Mouse (Mus musculus) cerebellum, postnatal 10 days (tissue): ENCODE results near the gene Mfrp.

Source experiments
- DNase-seq, 2 experiments: peaks; one replicate each; pipeline ENCODE4 v3.0.0; 2021; ENCODE audit warnings: mixed read lengths in 2 of 2

Gene Mfrp

GRCm38 (mm10) chr9:44078955-44079756 is 22.4 kb upstream of the Mfrp start:
- DNase-seq, result peak; percentile 91 to 95

DNA sequence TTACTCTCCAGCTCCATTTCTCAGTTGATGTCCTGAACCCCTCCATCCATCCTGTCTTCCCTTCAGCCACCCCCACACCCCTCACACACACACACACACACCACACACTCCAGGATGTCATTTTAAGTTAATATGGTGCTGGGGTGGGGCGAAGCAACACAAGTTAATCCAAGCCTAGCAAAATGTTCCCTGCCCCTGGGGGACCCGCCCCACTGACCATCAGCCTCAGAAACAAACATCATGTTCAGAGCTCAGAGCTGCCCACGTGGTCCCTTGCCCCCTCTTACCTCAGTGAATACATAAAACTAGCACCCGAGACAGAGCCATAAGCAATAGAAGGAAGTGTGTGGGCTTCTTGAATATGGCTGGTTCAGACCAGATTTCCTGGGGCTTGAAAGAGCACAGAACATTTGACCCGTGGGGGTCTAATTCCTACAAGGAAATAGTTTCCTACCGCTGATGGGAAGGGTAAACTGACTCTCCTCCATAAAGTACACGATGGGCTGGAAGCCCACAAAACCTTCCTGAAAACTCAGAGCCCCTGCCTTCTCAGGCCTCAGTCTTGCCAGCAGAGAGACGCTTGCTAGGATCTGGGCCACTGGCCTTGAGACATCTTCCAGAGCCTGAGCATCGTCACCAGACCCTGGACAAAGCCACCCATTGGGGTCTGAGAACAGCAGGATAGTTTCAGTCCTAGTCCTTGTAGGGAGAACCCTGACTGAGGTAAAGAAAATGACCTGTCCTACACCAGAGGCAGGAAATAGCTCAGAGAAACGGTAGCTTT is 21.3 kb upstream of the Mfrp start:
- DNase-seq, result no peak

DNA sequence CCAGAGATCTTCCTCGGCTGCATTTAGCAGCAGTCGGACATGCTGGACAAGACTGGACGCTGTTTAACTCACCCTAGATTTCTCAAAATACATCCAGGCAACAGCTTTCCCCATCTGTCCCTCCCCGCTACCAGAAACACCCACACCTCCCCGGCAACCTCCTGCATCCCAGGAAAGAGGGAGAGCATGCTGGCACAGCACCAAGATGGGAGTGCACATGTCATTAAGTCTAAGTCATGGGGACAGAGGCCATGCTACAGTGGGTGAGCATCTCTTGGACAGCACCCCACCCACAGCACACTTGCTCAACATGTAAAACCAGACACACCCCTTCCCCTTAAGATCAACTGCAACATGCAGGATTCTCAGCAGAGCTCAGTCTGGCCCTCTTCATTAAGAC is 20.6 kb upstream of the Mfrp start:
- no peak for DNase-seq

GRCm38 (mm10) chr9:44081581-44081980 is 19.9 kb upstream of the Mfrp start:
- DNase-seq, result no peak

DNA sequence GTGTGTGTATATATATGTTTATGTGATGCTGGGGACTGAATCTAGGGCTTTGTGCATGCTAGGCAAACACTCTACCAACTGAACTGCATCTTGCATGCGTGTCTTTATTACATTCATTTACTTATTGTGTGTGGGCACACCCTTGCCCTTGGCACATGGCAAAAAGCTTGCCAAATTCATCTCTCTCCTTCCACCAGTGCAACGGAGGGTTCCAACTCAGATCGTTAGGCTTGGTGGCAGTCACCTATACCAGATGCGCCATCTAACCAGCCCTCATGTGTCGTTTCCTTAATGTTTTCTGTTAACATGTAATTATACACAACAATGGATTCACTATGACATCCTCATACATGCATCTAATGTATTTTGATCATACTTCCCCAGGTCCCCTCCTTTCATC is 19.3 kb upstream of the Mfrp start:
- no peak for DNase-seq

GRCm38 (mm10) chr9:44083392-44084121 is 18.0 kb upstream of the Mfrp start:
- DNase-seq, result no peak

GRCm38 (mm10) chr9:44084236-44084635 is 17.3 kb upstream of the Mfrp start:
- no peak for DNase-seq

GRCm38 (mm10) chr9:44084659-44085229 is 16.8 kb upstream of the Mfrp start:
- DNase-seq, result peak; percentile 96 to 97

DNA sequence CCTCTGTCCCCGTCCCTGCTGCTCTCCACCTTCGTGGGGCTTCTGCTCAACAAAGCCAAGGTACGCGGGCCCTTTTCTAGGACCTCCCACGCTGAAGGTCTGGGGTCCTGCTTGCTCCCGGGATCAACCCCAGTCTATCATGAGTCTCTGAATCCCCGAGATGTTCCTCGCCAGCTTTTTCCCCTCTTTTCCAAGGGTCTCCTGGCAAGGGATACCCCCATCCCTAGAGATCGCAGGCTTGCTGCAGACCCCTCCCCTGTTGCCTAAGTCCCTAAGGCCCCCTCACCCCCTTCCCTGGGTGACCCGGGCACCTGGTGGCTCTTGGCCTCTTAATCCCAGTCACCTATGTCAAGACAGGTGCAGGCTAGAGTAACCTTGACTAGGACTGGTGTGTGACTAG is 16.3 kb upstream of the Mfrp start:
- DNase-seq, result no peak

DNA sequence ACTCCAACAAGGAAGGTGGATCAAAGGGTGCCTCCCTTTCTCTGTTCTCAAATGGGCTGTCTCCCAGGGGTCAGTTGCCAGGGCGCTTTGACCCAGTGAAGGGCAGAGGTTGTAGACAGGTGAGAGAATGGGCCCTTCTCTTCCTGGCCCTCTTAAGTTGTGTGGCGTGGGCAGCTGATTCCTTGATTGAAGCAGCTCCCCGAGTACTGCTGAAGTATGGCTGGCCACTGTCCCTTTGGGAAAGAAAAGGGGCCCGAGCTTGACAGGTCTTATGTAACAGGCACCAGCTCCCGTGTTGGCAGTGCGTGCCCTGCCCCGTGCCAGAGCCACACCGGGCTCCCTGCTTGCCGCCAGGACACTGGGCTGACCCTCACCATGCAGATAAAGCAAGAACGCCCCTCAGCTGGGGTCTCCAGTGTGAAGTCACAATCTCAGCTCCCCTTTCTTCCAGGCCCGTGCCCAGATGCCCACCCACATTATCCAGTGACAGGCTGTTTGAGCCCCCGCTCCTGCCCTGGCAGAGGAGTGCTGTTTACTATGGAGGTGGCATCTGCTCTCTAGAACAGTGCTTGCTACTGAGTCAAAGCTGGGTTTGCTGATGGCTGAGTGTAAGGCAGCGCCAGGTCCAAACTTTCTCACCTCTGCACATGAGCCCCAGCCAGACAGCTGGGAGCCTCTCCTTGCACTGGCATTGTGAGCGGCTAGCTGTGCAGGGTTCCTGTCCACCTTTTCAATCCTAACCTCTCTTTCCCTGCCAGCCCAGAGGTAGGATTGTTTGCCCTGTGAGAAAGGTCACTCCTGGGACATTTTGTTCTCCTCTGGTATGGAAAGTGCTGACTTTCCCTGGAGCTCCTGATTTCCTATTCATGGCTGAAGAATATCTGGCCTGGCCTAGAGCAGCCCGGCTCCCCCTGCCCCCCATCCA is 15.5 kb upstream of the Mfrp start:
- DNase-seq, result peak; percentile 73 to 78

DNA sequence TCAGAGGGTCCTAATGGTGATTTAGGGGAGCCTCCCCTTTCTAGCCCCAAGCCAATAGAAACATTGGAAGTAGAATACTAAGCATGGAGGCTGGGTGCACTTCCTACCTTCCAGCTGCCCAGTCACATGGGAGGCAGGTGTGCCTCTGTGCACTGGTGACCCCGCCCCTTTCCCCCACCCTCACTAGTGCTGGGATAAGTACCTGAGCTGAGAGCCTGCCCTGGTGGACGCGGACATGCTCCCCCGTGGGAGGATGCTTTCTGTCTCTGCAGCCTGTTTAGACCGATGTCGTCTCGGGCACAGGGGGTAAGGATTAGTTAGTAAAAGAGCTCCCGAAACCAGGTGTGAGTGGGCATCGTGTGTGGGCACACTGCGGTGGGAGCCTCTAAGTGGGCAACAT is 14.6 kb upstream of the Mfrp start:
- DNase-seq, result no peak

GRCm38 (mm10) chr9:44087761-44088455 is 13.6 kb upstream of the Mfrp start:
- no peak for DNase-seq

GRCm38 (mm10) chr9:44088877-44089608 is 12.5 kb upstream of the Mfrp start:
- DNase-seq, result no peak

DNA sequence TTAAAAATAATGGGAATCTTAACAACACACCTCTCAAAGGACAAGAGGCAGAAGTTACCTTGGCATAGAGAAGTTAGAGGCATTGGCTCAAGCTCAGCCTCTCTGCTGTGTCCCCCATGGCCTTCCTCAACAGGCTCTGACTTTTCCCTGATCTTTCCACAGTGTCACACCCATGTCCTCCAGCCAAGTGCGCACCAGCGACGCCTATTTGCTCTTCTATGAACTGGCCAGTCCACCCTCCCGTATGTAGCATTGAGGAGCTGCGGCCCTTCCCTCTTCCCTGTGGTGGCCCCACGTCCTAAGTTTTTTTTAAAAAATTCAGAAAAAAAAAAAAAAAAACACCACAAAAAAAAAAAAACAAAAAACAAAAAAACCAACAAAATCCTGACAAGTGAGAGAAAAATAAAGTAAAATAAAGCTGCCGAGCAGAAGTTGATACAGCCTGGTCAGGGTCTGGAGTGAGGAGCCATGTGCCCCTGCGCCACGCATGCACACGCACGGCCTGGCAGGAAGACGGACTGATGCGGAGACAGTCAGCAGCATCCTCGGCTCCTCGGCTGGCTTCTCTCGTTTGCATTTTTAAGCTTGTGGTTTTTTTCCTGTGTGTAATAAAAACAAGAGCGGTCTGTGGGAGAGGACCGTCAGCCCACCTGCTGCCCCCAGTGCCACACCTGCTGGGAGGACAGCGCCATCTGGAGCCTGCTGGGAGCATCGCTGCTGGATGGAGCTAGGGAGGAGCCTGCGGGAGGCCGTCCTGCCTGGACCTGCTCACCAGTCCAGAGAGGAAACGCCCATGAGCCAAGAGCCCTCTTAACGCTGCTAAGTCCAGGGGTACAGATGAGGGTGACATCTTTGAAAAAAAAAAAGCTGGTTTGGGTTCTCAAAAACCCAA is 7.7 kb upstream of the Mfrp start:
- peak; percentile 87 for DNase-seq

- DNase-seq, result no peak
Measured at GRCm38 (mm10) chr9:44094737-44095136, 6.8 kb upstream of the Mfrp start.

DNA sequence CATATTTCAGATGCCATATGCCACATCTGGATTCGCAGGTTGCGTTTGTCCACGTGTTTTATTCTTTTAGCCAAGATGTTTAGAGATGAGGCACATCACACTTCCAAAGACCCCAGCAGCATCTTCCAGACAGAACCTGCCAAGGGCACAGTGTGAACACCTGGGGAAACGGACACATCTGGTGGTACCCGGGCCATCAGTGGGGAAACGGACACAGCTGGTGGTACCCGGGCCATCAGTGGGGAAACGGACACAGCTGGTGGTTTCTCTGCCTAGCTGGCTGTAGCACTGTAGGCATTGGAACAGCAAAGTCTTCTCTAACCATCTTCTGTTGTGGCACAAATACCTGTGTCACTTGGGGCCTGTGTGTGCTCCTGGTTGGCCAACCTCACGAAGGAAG is 5.7 kb upstream of the Mfrp start:
- no peak for DNase-seq

DNA sequence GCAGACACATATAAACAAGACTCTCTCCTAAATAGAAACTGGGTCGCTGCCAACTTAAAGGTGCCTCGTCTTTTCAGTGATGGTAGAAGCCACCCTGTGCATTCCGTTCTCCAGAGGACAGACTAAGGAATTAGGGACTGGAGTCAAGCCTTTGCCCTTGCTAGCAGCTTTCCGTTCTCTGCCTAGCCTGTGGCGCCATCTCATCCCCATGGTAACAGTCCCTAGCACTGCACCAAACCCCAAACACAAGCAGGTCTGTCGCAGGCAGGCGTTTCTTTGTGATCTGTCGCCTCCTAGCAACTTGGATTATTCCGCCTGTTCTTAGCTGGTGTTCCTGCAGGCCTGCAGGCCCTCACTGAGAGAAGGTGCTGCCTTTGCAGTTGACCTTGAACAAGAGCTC is 5.0 kb upstream of the Mfrp start:
- DNase-seq, result no peak

DNA sequence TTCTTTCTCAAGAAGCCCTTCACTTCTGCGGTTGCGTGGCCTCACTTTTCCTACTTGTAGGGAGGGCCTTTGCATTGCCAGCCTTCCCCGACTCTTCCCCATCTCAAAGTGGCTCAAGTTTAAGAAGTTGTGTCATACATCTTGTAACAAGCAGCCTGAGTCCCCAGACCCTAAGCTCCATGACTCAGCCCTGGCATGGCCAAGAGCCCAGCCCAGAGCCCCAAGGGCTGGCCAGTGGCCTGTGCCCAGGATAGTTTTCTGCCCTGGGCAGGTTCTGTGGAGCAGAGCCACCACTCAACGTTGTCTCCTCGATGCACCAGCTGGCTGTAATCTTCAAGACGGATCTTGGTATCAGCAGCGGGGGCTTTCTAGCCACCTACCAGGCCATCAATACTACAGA is 3.4 kb downstream of the Mfrp start:
- DNase-seq, result no peak

- DNase-seq, result no peak
Measured at GRCm38 (mm10) chr9:44105781-44106180, 4.3 kb downstream of the Mfrp start.

DNA sequence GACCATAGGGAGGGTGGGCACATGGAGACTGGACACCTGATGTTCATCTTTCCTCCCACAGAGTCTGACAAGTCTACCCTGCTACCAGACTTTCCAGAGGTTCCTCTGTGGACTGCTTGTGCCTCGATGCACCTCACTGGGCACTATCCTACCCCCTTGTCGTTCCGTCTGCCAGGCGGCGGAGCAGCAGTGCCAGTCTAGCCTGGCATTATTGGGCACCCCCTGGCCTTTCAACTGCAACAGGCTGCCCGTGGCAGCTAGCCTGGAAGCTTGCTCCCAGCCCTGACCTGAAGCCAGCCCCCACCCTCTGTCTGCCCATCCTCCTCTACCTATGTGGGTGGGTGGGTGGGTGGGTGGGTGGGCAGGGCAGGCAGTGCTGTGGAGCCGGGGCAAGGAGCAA is 4.7 kb downstream of the Mfrp start:
- DNase-seq, result peak; percentile 46 to 66
